Mouse (Mus musculus) megakaryocyte, adult 5-6 weeks (primary cell): ENCODE measurements around the gene Kptn. TPM values are rescaled to one million over a fixed set of nuclear protein-coding genes. Genes with fewer than 3 reads are reported as not detected.

Experiments
- ATAC-seq: 2 replicates; pipeline ENCODE4 v1.8.0; 2016; ENCODE audit warnings: mild to moderate bottlenecking, inconsistent platforms; ENCODE audit not compliant: poor library complexity, severe bottlenecking
- total RNA-seq, 2 experiments: library from RNA; stranded (forward) in 1 of 2; stranded (reverse) in 1 of 2; fragments of 153-499, 151-499 nt in 1 of 2; fragments of 221-1000, 200-1000 nt in 1 of 2; gene quantifications; 2 replicates each; pipeline versions ENCODE4 v1.2.3 to v1.2.4; 2015 to 2017

Kptn gene
- total RNA-seq, 2 experiments from 2014 or later: 9.7 to 9.9 TPM

DNA sequence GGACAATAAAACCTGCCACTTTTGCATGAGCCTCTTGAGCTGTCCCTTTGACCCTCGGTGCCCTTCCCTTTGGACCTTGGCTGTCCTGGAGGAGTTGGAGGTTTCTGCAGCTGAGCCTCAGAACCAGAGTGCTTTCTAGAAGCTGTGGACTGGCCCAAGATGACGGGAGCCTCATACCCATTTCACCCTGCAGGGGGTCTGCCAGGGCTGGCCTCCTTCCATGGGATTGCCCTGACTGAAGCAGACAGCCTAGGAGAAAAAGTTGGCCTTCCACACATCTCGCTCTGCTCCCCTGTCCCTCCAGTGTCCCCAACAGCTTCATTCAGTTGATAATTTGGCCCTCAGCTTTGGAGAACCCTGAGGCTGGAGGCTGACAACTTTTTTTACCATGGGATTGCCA is 2.6 kb upstream of the Kptn start:
- no peak for ATAC-seq

DNA sequence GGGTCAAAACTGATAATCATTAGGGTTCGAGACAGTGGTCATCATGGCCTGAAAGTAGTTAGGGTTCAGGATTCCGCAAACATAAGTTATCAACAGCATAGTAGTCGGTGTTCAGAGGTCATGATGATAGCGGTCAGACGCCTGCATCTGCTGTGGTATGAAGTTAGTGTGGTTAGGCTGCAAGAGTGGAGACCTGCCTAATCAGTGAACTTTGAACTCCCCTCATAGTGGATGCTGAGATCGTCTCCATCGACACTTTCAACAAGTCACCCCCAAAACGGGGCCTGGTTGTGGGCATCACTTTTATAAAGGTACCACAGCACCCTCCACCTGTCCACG is 536 bp downstream of the Kptn start:
- no peak for ATAC-seq

DNA sequence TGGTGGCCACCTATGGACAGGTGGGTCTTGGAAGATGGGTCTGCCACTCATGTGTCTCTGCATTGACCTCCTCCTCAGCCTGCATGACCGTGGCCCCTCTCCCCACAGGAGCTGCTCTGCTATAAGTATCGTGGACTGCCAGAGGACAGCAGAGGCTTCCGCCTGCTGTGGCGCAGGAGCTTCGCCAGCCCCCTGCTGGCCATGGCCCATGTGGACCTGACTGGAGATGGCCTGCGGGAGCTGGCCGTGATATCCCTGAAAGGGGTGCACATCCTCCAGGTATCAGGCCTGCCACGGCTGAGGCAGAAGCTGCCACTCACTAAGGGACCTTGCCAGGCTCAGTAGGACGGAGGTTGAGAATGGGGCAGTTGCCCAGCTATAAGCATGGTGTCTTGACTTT is 6.1 kb downstream of the Kptn start:
- no peak for ATAC-seq

DNA sequence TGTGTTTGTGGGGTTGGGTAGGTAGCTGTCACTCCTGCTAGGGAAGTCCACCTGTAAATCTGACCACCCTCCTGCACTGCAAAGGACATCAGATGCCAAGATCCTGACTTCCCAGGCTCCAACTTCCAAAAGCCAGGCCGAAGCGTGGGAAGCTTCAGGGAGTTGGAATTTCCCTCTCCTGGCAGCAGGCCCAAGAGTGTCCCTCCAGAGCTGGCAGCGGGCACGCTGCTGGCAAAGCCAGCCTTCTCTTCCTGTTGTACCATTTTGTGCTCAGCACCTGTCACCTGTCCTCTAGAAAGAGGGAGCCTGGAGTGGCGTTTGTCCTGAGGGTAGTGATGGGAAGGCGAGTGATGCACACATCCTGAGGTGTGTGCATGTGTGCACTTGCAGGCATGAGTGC is 8.6 kb downstream of the Kptn start:
- no peak for ATAC-seq

DNA sequence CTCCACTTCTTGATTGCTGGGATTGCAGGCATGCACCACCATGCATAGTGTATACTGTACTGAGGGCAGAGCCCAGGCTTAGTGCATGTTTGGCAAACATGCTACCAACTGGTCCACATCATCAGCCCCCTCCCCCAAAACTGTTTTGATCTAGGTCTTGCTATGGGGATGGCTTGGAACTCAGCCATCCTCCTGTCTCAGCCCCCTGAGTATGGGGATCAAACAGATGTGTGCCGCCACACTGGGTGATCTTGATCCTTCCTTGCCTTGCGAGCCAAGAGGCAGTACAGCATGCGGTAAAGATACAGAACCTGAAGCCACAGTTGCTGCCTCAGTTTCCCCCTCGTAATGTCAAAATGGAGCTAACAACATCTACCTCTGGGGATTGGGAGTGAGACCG is 9.2 kb downstream of the Kptn start:
- ATAC-seq: no peak

DNA sequence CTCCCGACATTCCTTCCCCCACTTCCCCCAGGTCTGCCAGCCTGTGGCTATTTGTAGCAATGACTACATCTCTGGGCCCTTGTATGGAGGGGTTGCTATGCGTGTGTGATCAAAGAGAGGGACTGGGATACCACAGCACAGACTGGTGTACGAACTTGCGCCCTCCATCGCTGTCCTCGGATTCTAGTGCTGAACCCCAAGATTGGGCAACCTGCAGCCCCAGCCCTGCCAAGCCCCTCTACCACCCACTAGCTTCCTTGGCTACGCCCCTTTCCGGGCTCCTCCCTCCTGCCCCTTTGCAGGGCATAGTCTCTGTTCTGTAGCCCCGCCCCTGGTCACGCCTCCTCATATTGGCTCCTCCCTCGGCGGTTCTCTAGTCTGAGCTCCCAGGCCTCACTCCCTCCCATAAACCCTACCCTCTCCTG is 9.7 kb downstream of the Kptn start, which contains the start of gene Slc8a2:
Gene Slc8a2, plus strand, starts transcription at position 406 of the 425 bp plus-strand sequence.
- ATAC-seq: peak; percentile 38; the same call in 1 of the 2 replicates

DNA sequence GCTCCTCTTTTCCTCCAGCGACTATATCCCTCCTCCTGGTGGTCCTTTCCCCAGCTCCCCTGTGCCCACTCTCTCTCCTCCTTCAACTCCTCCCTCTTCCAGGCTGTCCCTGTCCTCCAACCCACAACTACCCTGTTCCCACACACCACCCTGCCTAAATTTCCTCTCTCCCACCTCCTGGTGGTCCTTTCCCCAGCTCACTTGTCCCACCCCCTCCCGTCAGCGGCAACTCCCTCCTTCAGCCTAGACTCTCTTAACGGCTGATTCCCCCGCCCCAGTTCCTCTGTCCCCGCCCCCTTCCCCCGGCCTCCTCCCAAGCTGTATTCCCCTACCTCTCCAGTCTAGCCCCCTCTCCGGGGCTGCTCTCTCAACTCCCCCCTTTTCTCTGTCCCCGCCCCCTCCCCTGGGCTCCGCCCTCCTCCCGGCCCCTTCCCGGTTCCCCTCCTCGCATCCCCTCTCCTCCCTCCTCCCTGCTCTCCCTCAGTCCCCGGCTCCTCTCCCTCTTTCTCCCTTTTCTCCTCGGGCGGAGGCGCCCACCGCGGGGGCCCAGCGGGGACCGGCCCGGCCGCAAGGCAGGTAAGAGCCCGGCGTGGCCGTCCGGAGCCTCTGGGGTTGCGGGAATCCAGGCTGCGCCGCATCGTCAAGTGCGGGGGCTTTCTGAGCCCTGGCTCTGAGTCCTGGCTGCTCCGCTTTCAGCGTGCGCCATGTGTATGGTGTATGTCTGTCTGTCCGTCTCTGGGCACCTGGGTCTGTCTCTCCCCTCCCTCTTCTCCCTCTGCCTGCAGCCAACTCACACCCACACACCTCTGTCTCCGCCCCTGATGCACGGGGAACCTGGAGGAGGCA is 10.4 kb downstream of the Kptn start:
- ATAC-seq: no peak

DNA sequence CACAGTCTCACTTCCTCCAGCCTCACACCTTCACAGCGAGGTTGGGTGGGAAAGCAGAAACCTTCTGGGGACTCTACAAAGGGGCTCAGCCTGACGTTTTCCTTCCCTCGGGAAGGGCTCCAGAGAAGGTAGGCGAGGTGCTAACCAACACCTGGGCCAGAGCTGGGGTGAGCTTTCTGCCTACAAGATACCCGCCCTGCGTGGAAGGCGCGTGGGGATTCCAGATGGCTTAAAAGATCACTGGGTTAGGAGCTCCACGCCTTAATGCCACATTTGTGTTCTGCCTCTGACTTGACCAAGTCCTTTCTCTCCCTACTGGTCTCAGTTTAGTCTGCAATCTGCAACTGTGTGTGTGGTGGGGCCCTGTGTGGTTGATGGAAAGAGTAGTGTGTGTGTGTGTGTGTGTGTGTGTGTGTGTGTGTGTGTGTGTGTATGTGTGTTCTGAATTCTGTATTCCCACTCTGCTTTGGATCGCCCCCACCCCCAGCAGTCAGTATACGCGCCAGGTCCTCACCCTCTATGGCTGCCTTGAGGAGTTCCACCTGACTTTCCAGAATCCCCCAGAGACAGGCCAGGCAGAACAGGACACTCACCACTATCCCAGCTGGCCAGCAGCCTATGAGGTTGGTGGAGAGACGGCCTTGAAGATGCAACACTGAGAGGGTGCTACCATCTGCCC is 11.4 kb downstream of the Kptn start:
- ATAC-seq: no peak

DNA sequence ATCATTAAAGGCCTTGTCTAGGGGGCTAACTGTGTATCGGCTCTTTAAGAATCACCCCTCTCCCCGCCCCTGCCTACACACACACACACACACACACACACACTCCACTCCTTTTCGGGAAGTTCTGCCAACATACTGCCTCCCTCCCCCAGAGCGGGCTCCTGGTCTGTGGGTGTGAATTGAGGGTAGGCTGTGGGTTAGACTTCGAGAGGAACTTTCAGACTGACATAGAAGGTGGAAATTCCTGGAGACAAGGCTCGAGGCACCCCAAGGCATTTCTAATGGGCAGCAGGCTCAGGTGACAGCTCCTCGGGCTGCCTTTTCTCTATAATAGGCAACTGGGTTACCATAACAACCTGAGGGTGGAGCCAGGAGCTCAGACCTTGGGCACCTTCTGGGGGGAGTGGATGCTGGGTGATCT is 12.5 kb downstream of the Kptn start:
- ATAC-seq: no peak

DNA sequence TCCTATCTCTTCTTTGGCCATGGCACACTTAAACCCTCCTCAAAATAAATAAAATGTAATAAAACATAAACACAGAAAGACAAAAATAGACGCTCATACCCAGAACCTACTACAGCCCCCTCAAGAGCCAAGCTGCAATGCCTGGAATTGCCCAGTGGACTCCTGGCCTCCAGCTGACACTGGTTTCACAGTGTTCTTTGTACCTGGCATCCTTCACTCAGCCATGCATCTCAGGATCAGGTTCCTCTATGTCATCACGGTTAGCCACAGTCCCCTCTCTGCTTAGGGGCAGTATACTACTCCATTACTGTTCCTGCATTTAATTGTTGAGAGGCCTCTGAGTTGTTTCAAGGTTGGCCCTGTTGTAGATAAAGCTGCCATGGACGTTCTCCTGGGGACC is 13.2 kb downstream of the Kptn start:
- ATAC-seq: no peak

DNA sequence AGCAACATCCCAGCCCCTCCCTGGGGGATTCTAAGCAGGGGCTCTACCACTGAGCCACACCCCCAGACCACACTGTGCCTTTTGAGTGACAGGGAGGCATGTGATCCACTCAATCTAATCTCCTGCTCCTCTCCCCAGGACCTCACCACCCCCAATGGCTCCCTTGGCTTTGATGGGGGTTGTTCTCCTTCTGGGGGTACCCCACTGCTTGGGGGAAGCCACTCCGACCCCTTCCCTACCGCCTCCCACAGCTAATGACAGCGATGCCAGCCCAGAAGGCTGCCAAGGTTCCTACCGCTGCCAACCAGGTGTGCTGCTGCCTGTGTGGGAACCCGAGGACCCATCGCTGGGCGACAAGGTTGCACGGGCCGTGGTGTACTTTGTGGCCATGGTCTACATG is 14.0 kb downstream of the Kptn start:
- no peak for ATAC-seq

DNA sequence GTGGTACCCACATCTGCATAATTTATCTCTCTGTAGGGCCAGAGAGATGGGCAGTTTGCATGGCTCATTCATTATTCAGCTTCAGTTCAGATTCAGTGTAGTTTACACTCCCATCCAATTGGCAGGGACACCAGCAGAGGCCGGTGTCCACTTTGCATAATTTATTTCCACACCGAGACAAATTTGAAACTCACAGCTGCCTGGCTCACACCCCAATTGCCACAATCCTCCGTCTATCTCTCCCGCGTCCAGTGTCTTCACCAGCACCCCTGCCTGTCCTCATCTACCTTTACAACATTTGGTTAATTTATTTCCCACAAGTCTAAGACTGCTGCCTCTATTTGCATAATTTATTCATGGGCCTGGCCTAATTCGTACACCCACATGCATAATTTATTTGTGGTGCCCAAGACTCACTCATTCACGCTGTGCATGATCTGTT is 15.3 kb downstream of the Kptn start:
- no peak for ATAC-seq

DNA sequence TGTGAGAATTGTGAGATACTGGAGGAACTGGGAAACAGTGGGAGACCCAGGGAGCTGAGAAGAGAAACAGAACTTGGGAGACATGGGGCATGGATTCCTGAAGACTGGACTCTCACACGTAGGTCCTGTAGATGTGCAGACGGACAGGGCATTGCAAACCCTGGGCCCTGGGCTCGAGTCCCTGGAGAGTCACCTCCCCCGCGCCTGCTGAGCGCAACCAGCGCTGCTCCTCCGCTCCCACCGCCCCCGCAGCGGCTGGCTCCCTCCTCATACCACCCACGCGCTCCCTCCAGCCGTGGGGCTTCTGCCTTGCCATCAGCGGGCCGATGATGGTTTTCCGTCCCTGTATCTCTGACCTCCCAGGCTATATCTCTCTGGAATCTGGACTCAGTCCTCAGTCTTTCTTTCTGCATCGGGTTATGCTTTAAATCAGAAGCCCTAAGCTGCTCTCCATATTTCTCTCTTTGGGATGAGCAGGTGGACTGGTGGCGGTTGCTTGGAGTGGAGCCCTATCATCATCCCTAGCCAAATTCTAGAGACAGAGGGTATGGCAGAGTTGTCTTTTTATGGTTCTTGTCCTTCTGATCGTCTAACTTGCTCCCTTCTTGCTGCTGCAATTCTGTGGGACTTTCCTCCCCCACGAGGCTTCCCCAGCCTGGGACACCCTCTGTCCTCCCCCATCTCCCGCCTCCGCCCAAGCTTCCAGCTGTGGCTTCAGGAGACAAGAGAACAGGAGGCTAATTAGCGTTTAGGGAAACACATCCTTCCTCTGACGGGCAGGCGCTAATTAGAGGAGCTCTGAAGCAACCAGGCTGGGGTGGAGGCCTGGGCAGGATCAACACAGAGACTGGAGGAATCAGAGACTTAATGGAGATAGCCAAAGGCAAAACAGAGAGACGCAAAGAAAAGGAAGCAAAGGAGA is 27.1 kb downstream of the Kptn start:
- ATAC-seq: no peak

DNA sequence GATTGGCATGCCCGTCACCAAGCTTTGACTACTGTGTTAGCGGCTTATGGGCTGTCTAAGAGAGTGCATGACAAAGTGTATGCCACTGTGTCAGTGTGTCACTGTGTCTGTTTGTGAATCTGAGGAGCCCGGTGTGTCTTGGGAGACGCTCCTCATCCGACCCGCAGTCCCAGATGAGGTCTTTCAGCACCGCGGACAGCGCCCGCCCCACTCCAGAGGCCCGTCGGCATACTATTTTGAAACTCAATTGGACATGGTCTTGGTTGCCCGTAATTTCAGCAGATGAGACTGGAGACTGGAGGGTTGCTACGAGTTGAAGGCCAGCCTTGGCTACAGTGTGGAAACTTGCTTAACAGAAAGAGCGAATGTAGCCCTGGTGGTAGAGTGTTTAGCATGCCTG is 27.9 kb downstream of the Kptn start:
- ATAC-seq: no peak

DNA sequence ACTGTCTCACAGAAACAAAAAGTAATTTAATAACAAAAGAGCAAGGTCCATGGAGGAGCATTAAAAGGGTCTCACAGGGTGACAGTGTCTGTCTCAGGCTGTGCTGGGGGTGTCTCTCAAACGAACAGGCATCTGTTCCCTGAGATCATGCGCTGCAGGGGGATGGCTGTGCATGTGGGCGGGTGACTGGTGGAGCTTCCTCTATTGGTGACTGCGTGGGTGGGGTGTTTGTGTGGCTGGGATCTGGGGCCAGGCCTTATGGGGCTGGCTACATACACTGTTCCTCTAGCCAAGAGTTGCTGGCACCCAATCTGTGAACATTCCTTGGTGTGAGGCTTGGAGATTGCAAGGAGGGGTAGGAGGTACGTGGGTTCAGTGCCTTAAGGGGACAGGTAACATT is 29.5 kb downstream of the Kptn start:
- ATAC-seq: no peak

DNA sequence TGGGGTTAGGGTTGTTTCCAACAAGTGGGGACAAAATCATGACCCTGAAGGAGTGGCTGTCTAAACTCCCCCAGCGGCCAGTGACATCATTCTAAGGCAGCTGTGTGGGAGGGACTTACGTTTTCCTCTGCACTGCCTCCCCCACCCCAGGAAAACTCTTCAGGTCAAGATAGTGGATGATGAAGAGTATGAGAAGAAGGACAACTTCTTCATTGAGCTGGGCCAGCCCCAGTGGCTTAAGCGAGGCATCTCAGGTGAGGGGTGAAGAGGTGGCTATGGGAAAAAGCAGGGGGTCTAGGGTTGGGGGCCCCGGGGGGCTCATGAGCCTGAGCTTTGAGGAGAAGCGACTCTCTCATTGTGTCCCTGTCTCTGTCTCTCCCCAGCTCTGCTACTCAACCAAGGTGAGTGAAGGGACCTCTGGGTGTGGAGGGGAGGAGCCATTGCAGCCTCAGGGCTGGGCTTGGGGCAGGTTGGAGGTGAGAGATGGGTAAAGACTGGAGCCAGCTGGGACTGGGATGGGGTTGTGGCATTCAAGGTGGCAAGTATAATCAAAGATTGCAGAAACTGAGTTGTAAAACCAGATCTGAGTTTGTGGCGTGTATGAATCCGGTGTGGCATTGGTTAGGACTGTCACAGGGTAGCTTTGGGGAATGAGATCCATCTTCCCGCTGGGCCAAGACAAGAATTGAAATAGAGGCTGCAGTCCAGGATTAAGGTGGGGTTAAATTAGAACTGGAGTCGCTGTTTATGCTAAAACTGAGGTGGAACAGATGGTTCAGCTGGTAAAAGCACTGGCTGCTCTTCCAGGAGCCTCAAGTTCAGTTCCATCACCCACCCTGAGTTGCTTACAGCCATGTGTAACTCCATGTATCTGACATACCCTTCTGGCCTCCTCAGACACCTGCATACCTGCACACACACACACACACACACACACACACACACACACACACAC is 30.8 kb downstream of the Kptn start:
- ATAC-seq: no peak

DNA sequence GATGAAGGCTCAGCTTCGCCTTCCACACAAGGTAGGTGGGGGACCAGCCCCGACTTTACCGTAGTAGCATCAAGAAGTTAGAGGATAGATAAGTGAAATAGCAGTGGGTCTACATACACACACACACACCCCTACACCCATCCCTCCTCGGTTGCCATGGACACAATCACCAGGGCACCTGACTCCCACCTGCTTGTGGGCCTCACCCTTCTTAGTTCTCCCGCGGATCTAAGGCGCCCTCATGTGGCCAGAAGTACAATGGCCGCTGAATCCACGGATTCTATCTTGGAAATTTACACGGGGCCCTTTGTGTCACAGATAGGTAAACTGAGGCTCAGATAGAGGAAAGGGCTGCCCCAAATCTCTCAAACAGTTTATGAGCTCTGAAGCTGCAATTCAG is 33.8 kb downstream of the Kptn start:
- peak; percentile 73 for ATAC-seq

DNA sequence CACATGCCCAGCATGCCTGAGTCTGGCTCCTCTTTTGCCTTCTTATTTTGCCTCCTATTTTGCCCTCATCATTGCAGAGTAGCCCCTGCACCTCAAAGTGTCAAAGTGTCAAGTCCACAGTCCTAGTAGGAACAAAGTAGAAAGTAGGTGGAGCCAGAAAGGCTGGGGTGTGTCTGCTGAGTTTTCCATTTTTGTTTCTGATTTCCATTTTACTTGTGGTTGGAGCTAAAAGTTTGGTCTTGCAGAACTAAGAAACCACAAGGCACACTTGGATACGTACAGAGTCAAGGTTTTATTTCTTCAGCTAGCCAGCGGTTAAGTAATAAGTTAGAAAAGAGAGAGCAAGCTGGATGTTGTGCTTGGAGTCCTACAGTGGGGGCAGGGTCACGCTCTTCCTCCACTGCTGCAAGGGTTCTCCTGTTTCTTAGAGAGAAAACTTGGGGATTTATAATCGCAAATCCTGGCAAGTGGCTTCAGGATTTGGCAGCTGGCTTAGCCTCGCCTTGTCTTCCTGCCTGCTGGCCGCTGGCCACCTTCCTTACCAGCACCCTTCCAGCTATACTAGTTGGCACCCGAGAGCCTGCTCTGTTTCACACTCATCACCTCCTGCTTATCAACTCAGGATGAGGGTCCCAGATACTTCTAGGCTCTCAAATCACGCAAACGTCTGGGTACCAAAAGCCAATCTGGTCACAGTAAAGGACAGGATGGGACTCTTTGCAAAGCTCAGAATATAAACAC is 35.6 kb downstream of the Kptn start:
- no peak for ATAC-seq

DNA sequence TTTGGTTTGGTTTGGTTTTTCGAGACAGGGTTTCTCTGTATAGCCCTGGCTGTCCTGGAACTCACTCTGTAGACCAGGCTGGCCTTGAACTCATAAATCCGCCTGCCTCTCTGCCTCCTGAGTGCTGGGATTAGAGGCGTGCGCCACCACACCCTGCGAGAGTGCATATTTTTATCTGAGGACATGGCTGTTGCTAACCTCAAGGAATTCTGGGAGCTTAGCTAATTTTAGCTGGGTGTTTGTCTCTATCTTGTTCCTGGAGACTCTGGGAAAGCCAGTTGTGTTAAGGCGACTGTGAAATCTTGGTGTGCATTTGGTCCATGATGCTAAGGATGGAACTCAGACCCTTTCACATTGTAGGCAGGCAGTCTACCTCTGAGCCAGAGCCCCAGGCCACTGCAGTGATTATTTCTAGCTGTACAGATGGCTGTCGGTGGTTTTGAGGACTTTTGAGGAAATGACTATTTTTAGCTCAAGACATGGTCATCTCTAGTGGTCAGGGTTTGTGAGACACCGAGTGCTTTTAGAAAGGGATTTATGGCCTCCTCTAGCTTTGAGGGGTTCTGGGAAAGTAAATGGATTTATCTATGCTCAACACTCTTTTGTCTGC is 36.5 kb downstream of the Kptn start:
- no peak for ATAC-seq
